Mouse (Mus musculus) thymus, adult 2 months (tissue): ENCODE measurements at regions not wholly inside any gene's neighbourhood (a gene's known extent, or its start where the extent isn't known, plus 50 kb on each side); places are given as distances from the start of the nearest gene placed in this dataset.
A peak's percentile ranks its signal among the peaks of the same experiment; 100 is the strongest.

Experiments
- DNase-seq: peaks from one replicate; pipeline ENCODE4 v3.0.0; 2021
- H3K27ac ChIP-seq: fragments of 200-500 bp; 2 replicates; pipeline ENCODE4 v1.5.1; 2012; ENCODE audit warnings: low read length, control low read depth; ENCODE audit not compliant: control insufficient read depth, insufficient read depth
- H3K27me3 ChIP-seq: fragments of 200-500 bp; 2 replicates; pipeline ENCODE4 v1.6.1; 2012; ENCODE audit warnings: mild to moderate bottlenecking, low read length, moderate library complexity, mixed read lengths; ENCODE audit not compliant: control insufficient read depth, insufficient read depth
- H3K36me3 ChIP-seq: fragments of 200-500 bp; 2 replicates; pipeline ENCODE4 v1.6.1; 2012; ENCODE audit warnings: mild to moderate bottlenecking, low read length, moderate library complexity; ENCODE audit not compliant: control insufficient read depth, insufficient read depth
- H3K4me1 ChIP-seq: fragments of 200-500 bp; replicated peaks from 2 replicates; pipeline ENCODE4 v1.6.1; 2012; ENCODE audit warnings: low read length; ENCODE audit not compliant: control insufficient read depth, insufficient read depth
- H3K4me3 ChIP-seq: fragments of 200-500 bp; 2 replicates; pipeline ENCODE4 v1.5.1; 2012; ENCODE audit warnings: mild to moderate bottlenecking, low read length, control low read depth, moderate library complexity; ENCODE audit not compliant: control insufficient read depth, insufficient read depth
- CTCF ChIP-seq: fragments of 200-500 bp; IDR thresholded peaks from 2 replicates; pipeline ENCODE4 v1.5.1; 2012; ENCODE audit warnings: mild to moderate bottlenecking, control low read depth, low read length, moderate library complexity, borderline replicate concordance; ENCODE audit not compliant: control insufficient read depth, poor library complexity, insufficient read depth; ENCODE audit errors: extremely low read depth
- POLR2A ChIP-seq: fragments of 200-500 bp; IDR thresholded peaks from 2 replicates; pipeline ENCODE4 v1.6.1; 2012; ENCODE audit warnings: mild to moderate bottlenecking, low read length, control low read depth, moderate library complexity; ENCODE audit not compliant: control insufficient read depth, poor library complexity, insufficient read depth; ENCODE audit errors: extremely low read depth
- WGBS: fragments of 180-500 bp; shearing (Covaris S2); methylation state at CpG from one replicate; pipeline ENCODE4 v1.1.7; 2018; 5-methylcytosine and 5-hydroxymethylcytosine counted together

GRCm38 (mm10) chr2:122863343-122863970 lies 98.4 kb downstream of the Sqor start:
- H3K4me1 ChIP-seq = no peaks in the 10 kb centered on the region
- no peak overlapping the region for H3K27ac ChIP-seq
- no peak overlapping the region for H3K4me3 ChIP-seq
- WGBS = 80% methylated on average over 15 of the region's 15 CpGs
- TF ChIP-seq CTCF (no peak), POLR2A (no peak)
- no peak for DNase-seq
- H3K36me3 ChIP-seq = no peaks in the 10 kb centered on the region
- no peaks in the 10 kb centered on the region for H3K27me3 ChIP-seq

DNA sequence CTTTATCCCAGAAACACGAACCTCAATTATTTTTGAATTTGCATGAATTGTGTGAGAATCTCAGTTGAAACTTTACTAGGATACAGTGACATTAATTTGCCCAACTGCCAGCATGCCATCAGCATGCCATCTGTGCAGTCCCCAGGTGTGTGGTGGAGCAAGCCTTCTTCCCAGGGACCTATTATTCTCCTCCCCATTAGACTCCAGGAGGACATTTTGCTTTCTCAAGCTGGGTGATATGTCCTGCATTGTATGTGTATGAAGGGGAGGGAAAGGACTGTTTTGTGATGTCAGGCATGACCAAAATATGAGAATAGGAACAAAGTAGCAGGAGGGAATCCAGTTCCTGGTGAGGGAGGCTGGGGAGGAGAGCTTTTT lies 98.9 kb downstream of the Sqor start:
- WGBS = 89% methylated on average over 1 of the region's 1 CpGs
- Histone ChIP-seq H3K27me3 (no peaks in the 10 kb centered on the region), H3K36me3 (no peaks in the 10 kb centered on the region), H3K4me1 (no peaks in the 10 kb centered on the region), H3K4me3 (no peak overlapping the region), H3K27ac (no peak overlapping the region)
- TF ChIP-seq CTCF (no peak), POLR2A (no peak)
- DNase-seq = no peak

DNA sequence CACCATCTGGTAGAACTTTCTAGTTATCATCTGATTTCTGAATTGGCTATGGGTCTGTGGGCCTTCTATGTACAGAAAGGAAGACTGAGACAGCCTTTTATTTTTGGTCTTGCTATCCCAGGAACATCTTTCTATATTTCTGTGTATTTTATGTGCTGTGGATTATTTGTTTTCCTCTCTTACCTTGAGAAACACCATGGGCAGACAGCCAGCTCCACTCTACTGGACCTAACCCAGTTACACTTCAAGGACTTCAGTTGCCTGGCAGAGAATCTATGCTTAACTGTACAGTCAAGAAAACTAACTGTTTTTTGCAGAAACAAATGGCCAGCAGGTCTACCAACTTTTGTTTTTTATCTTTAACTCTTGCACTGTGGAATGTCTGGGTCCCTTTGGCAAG lies 122.1 kb downstream of the Sqor start:
- Histone ChIP-seq H3K4me1 (no peaks in the 10 kb centered on the region), H3K4me3 (no peak overlapping the region), H3K36me3 (no peaks in the 10 kb centered on the region), H3K27ac (no peak overlapping the region), H3K27me3 (no peaks in the 10 kb centered on the region)
- no peak for DNase-seq
- TF ChIP-seq POLR2A = no peak
- TF ChIP-seq CTCF = no peak

GRCm38 (mm10) chr2:122887526-122887925 lies 122.5 kb downstream of the Sqor start:
- Histone ChIP-seq H3K27ac (no peak overlapping the region), H3K4me3 (no peak overlapping the region), H3K36me3 (no peaks in the 10 kb centered on the region), H3K4me1 (no peaks in the 10 kb centered on the region), H3K27me3 (no peaks in the 10 kb centered on the region)
- no peak for DNase-seq
- TF ChIP-seq CTCF (no peak), POLR2A (no peak)

- no peak for DNase-seq
These were observed 140.4 kb downstream of the Sqor start for GRCm38 (mm10) chr2:122905129-122906072.

GRCm38 (mm10) chr2:122916772-122917171 lies 151.7 kb downstream of the Sqor start:
- 88% methylated on average over 1 of the region's 1 CpGs for WGBS

More at GRCm38 (mm10) chr2:122905129-122906072, 140.4 kb downstream of the Sqor start:
- TF ChIP-seq CTCF = no peak
- TF ChIP-seq POLR2A = no peak
- Histone ChIP-seq H3K4me3 (no peak overlapping the region), H3K27me3 (no peaks in the 10 kb centered on the region), H3K27ac (no peak overlapping the region), H3K36me3 (no peaks in the 10 kb centered on the region), H3K4me1 (peaks cover 7% of the 10 kb centered on the region)
- 88% methylated on average over 11 of the region's 11 CpGs for WGBS

More at GRCm38 (mm10) chr2:122916772-122917171, 151.7 kb downstream of the Sqor start:
- no peak overlapping the region for H3K4me3 ChIP-seq
- H3K36me3 ChIP-seq = no peaks in the 10 kb centered on the region
- H3K27ac ChIP-seq = no peak overlapping the region
- H3K4me1 ChIP-seq = no peaks in the 10 kb centered on the region
- DNase-seq = peak; percentile 15
- TF ChIP-seq CTCF (no peak), POLR2A (no peak)
- no peaks in the 10 kb centered on the region for H3K27me3 ChIP-seq
